Mouse (Mus musculus): Measurements from ENCODE around the gene Slc24a1.

Slc24a1 gene

GRCm38 (mm10) chr9:64937491-64937890, 13.9 kb downstream of the Slc24a1 start:
- no peak for DNase-seq (ENCODE audit: extremely low spot score, low spot score)

- peak; percentile 39 for DNase-seq (ENCODE audit: extremely low spot score, low spot score)
Measured at GRCm38 (mm10) chr9:64936508-64936907, 14.9 kb downstream of the Slc24a1 start.

DNA sequence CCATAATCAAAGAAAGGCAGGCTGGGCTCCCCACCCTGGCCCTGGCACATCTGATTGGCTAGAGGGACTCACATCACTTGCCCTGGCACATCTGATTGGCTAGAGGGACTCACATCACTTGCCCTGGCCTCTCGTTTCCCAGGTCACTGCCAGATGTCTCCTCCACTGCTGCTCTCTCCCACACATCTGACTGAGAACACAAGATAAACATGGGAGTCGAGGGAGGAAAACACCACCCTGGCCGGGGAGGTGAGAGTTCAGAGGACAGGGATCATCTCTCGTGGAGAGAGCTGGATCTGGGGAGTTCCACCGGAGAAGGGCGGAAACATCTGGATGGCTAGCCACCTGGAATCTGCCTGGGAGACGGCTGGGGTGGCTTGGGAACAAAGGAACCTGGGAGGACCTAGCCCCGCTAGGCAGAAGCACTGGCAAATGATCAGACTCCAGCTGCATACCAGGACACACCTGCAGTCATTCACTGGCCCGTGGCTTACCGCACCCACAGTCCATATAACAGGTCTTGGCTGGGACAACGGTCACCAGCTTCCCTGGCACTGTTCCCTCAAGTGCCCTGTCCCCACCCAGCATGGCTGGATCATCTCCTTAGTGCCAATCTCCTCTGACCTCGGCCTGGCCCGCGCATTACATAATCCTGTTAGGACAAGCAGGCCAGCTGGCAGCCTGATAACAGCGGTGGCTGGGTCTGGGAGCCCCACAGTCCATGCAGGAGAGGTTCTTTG, 17.2 kb downstream of the Slc24a1 start:
- DNase-seq (ENCODE audit: extremely low spot score, low spot score): peak; percentile 52

DNA sequence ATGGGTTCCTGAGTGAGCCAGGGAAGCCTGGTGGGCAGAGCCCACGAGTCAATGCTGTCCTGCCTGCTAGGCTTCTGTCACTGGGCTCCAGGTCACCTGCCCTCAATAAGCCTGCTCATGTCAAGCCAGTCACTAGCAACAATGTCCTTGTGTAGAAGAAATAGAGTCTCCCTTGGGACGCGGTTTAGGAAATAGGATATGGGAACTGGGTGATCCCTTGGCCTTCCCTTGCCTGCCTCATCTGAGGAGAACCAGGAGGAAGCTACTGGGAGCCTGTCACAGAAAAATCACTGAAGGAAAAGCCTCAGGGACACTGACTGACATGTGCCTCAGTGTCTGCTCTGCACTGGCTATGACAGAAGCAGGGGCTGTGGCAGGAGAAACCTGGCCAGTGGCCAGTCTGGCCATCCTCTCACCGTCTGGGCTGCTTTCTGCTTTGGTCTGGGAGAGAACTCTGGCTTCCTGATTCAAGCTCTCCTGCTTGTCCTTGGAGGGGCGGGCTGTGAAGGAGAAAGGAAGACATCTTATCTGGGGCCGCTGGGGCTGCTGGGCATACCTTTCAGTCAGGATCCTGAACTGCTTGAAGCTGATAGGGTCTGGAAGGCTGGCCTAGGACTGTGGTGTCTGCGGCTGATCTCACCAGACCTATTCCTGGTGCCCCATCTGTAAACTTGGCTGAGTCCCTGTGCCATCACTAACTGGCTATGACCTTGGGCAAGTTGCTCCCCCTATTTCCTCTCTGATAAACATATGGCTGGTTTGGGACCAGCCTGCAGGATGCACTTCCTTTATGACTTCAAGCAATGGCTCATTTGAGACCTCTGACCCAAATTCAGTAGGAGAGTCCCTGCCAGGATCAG, 19.4 kb downstream of the Slc24a1 start:
- DNase-seq (ENCODE audit: extremely low spot score, low spot score): no peak

GRCm38 (mm10) chr9:64930256-64930655, 21.2 kb downstream of the Slc24a1 start:
- no peak for DNase-seq (ENCODE audit: extremely low spot score, low spot score)

DNA sequence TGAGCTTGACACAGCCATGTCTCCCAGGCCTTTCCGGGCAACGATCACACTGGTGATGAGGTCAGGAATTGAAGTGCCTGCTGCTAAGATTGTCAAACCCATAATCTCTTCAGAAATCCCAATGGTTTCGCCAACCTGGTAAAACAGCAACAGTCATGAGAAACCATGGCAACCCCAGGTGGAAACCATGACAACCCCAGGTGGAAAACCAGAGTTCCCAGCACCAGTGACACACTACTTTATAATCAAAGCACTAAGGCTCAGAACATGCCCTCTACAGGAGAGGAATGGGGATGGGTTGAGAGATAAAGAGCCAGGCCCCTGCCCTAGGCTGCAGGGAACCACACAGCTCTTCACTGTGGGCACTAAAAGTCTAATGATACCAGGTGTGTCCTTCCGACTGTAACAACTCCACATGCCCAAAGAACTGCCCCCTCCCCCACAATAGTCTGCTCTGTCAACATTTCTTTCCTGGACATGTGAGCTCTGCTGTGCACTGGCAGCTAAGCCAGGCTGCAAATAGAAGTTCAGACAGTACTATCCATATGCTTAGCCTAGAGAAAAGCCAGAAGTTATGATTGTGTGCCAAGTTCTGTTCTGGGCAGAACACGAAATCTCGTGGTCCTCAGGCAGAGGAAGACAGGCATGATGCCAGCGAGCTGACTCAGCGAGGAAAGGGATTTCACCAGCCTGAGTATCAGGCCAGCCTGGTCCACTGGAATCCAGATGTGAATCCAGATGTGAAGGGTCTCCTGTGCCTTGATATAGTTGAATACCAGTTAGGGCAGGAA, 25.0 kb downstream of the Slc24a1 start:
- DNase-seq (ENCODE audit: extremely low spot score, low spot score): no peak

DNA sequence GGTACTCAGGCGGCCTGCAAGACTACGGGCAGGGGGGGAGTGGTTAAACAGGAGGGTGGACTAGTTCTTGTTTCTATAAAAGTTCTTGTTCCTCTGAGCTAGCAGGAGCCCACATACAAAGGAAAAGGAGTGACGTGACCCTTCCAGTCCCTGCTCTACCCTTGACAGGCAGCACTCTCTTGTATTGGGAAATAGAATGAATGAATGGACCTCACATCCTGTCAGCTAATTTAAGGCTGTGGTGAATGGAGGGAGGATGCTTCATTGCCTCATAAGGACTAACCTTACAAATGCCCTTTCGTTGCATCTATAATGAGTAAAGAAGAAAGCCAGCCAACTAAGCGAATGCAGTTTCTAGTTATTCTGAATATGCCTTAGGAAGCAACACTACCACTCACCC, 25.6 kb downstream of the Slc24a1 start:
- DNase-seq (ENCODE audit: extremely low spot score, low spot score): no peak

GRCm38 (mm10) chr9:64918560-64918959, 32.8 kb downstream of the Slc24a1 start:
- peak; percentile 45 for DNase-seq (ENCODE audit: extremely low spot score, low spot score)

DNA sequence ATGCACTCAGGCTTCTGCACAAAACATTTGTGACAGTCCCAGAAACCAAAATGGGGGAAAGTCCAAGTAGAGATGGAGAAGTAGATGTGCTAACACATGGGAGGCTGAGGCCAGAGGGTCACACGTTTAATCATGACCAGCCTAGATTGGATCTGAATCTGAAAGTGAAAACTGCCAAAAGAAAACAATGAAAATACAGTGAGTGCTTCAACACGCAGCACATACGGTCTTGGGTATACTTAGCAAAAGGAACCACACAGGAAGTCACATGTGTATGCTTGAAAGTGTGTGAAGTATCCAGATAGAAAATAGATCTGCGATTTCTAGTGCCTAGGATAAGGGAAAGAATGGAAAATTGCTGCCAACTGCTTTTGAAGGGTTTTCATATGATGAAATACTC, 36.8 kb downstream of the Slc24a1 start:
- no peak for DNase-seq (ENCODE audit: extremely low spot score, low spot score)

DNA sequence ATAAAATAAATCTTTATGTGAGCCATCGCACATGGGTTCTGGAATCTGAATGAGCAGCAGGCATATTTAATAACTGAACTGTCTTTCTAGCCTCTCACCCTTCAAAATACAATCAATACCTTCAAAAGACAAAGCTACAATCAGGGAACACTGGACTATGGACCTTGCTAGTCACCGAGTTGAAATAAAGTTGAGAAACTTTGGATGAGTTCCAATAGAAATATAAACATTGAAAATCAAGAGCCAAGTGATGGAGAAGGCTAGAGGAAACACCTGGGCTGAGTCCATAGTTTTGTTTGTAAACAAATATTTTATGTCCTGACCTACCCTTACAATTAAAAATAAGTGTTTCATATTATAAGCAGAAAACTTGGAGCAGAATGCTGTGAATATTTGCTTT, 37.4 kb downstream of the Slc24a1 start:
- DNase-seq (ENCODE audit: extremely low spot score, low spot score): no peak

DNA sequence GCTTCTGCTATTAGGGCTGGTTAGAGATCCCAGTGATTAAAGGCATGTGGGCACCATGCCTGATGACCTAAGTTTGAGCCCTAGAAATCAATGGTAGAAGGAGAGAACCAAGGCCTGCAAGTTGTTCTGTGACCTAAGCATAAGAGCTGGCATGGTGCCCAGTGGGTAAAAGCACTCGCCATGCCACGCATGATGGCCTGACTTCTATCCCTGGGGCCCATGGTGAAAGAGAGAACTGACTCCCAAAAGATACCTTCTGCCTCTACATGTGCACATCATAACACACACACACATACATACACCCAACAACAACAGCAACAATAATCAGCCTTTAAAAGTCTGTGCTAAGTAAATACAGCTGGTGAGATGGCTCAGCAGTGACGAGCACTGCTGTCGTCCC, 38.0 kb downstream of the Slc24a1 start:
- no peak for DNase-seq (ENCODE audit: extremely low spot score, low spot score)

- no peak for DNase-seq (ENCODE audit: extremely low spot score, low spot score)
Measured at GRCm38 (mm10) chr9:64907441-64907840, 44.0 kb downstream of the Slc24a1 start.

DNA sequence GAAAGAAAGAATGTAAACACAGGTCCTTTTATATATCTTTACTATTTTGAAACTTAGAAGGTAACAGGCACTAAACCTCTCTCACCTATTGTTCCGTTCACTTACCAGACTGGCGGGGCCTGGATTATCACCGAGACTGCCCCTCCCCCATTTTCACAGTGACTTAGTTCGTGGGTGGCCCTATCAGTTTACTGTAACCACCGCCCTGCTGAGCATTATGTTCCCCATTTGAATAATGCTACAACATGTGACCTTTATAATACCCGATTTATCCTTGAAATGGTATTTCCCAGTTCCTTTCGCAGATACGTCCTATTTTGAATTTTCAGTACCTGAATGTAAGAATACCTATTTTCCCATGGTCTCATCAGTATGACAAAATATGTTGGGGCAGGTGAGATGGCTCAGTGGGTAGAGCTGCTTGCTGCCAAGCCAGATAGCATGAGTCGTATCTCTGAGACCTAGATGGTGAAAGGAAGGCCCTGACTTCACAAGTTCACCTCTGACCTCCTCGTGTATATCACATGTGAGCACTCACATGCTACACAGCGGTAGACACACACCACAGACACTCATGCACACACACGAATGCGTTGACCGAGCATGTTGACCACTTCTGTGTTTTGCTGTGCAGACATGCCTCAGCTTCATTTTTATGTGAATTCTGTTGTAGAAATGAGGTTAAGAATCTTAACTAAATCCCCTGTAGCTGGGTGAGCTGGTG, 46.3 kb downstream of the Slc24a1 start:
- DNase-seq (ENCODE audit: extremely low spot score, low spot score): no peak

DNA sequence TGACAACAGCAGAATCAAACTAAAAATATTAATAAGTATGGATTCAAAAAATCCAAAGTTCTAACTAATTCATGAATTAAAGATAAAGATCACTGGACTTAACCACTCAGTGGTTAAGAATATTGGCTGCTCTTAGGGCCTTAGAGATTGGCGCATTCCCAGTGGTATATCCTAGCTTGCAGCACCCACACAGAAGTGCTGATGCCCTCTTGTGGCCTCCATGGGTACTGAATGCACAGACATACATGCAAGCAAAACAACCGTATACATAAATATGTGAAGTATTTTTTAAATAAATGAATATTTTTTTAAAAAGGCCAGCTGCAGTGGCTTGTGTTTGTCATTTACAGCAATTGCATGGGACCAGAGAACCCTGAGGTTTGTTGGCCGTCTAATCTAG, 48.0 kb downstream of the Slc24a1 start:
- DNase-seq (ENCODE audit: extremely low spot score, low spot score): peak; percentile 66

DNA sequence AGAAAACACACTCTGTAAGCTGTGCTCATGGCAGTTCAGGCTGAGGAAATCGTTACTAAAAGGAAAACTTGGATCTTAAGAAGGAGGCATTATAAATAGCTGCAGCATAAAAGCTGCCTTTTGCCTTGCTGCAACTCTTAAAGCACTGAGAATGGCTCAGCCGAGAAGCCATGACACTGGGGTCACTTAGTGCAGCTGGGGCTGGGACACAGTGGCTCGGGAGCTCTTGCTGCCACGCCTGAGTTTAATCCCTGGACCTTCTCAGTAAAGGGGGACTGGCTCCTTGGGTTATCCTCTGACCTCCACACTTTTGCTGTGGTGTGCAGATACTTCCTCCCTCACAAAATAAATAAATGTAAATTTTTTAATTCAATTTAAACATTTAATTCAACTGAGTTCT, 48.5 kb downstream of the Slc24a1 start:
- no peak for DNase-seq (ENCODE audit: extremely low spot score, low spot score)

GRCm38 (mm10) chr9:64896605-64897004, 54.8 kb downstream of the Slc24a1 start:
- no peak for DNase-seq (ENCODE audit: extremely low spot score, low spot score)

GRCm38 (mm10) chr9:64886008-64886407, 65.4 kb downstream of the Slc24a1 start:
- DNase-seq (ENCODE audit: extremely low spot score, low spot score): no peak

All from neural tube, embryonic 10.5 days (tissue).